Mouse (Mus musculus): ENCODE results near the gene Gm49384. TPM values are rescaled to one million over a fixed set of nuclear protein-coding genes. Genes with fewer than 3 reads are reported as not detected.

The Gm49384 gene
- total RNA-seq, 2 experiments from 2014 or later, result 2.0 to 3.2 TPM

DNA sequence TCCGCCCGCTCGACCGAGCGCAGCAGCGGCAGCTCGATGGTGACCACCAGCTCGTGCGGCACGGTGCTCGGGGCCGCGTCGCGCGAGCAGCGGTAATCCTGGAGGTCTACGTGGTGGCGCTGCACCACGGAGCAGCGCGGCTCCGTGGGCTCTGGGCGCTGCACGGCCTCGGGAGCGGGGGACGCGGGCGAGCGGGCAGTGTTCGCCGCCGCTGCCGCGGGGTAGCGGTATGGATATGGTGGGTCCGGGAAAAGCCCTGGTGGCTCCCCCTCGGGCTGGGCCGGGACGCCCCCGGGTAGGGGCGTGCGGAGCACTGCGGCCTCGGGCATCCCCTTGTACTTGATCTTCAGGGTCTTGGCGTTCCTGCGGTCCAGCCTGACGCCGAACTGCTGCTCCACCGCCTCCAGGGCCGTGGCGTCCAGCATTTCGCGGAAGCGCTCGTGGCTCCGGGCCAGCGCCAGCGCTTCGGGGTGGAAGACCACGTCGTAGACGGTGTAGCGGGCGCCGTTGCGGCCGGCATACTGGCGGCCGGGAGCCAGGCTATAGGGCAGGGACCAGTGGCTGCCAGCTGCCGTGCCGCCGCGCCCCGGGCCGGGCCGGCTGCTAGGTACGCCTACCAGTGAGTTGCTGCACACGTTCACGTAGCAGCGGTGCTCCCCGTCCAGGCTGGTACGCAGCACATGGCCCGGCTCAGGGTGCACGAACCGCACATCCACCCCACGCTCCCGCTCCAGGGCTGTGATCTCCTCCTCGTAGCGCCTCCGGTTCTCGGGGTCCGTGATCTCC, 6.5 kb downstream of the Gm49384 start:
- intact Hi-C loops (cut with DNase I), result loop anchor here (5.0 to 10.0 kb wide), 2 partner anchors 100 to 377 kb away; partner anchors contain the start of gene Klhdc2
- H3K27ac ChIP-seq, result peak overlapping the region; percentile 98
- H3K4me3 ChIP-seq, result peak overlapping the region; percentile 99
- peak; percentile 76 for DNase-seq
- no peak; the same call in 1 of the 2 replicates for TF ChIP-seq CTCF (IDR thresholded peaks at IDR 0.05)

- intact Hi-C loops (cut with DNase I), result loop anchor here (5.0 to 10.0 kb wide), 2 partner anchors 101 to 378 kb away; partner anchors contain the start of gene Klhdc2
- Histone ChIP-seq H3K27ac (peak within 1 kb of the TSS; percentile 98), H3K4me3 (peak within 1 kb of the TSS; percentile 99)
- peak; percentile 80 for DNase-seq
- no peak for TF ChIP-seq CTCF (IDR thresholded peaks at IDR 0.05)
Measured at GRCm38 (mm10) chr12:69196444-69197377, 7.4 kb downstream of the Gm49384 start, which contains the start of gene Gm49383. TSS of gene Gm49383 (minus strand) at chr12:69197104.

GRCm38 (mm10) chr12:69192637-69193036, 11.4 kb downstream of the Gm49384 start:
- Histone ChIP-seq H3K27ac (no peak overlapping the region), H3K4me3 (no peak overlapping the region)
- no peak for TF ChIP-seq CTCF (IDR thresholded peaks at IDR 0.05)
- no peak for DNase-seq
- intact Hi-C loops (cut with DNase I), result loop anchor here (10.0 kb wide), 1 partner anchor 382 kb away; no protein-coding TSS in a partner anchor

- DNase-seq, result no peak
- no peak overlapping the region for H3K27ac ChIP-seq
- no peak overlapping the region for H3K4me3 ChIP-seq
- intact Hi-C loops (cut with DNase I), result loop anchor here (10.0 kb wide), 1 partner anchor 383 kb away; no protein-coding TSS in a partner anchor
- no peak for TF ChIP-seq CTCF (IDR thresholded peaks at IDR 0.05)
Measured at GRCm38 (mm10) chr12:69191396-69191795, 12.7 kb downstream of the Gm49384 start.

DNA sequence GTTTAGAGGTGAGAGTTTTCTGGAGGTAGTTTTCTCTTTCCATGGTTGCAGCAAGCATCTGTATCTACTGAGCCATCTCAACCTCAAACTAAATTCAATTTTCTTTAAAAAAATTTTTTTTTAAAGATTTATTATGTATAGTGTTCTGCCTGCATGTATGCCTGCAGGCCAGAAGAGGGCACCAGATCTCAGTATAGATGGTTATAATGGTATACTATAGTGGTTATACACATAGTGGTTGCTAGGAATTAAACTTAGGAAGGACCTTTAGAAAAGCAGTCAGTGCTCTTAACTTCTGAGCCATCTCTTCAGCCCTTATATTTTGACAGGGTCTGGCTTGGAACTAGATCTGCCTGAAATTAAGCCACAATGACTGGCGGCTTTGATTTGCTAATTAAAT, 13.5 kb downstream of the Gm49384 start:
- no peak overlapping the region for H3K4me3 ChIP-seq
- no peak overlapping the region for H3K27ac ChIP-seq
- DNase-seq, result no peak
- peak; percentile 65 for TF ChIP-seq CTCF (IDR thresholded peaks at IDR 0.05)
- intact Hi-C loops (cut with DNase I), result loop anchor here (10.0 kb wide), 1 partner anchor 384 kb away; no protein-coding TSS in a partner anchor

GRCm38 (mm10) chr12:69190074-69190473, 14.0 kb downstream of the Gm49384 start:
- TF ChIP-seq CTCF (IDR thresholded peaks at IDR 0.05), result no peak
- no peak for DNase-seq
- no peak overlapping the region for H3K27ac ChIP-seq
- intact Hi-C loops (cut with DNase I), result loop anchor here (10.0 kb wide), 1 partner anchor 385 kb away; no protein-coding TSS in a partner anchor
- H3K4me3 ChIP-seq, result no peak overlapping the region

DNA sequence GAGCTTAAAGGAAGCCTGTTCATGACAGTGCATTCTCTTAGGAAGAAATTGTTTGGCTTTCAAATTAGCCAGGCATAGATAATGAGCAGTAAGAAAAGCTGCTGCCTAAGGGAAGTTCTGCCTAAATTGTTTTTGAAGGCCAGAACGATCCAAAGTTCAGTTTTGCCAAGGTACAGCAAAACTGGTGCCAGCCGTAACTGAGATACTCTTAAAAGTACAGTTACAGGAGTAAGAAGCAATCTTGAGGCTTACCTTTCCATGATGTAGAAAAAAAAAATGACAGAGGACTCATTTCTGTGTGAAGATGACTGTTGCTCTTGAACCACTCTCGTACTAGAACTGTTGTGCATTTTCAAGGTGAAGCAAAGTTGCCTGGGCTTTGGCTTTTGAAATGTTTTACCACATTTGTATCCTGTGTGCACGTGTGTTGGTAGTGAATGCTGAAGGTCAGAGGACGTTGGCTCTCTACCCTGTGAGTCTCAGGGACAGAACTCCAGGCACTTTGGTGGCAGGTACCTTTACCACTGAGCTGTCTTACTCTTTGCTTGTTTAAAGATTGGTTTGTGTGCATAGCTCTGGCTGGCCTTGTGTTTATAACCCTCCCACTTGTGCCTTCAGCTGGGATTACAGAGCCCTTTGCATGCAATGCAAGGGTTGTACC, 17.1 kb downstream of the Gm49384 start:
- no peak overlapping the region for H3K4me3 ChIP-seq
- no peak for TF ChIP-seq CTCF (IDR thresholded peaks at IDR 0.05)
- intact Hi-C loops (cut with DNase I), result no loop called here
- no peak for DNase-seq
- no peak overlapping the region for H3K27ac ChIP-seq

DNA sequence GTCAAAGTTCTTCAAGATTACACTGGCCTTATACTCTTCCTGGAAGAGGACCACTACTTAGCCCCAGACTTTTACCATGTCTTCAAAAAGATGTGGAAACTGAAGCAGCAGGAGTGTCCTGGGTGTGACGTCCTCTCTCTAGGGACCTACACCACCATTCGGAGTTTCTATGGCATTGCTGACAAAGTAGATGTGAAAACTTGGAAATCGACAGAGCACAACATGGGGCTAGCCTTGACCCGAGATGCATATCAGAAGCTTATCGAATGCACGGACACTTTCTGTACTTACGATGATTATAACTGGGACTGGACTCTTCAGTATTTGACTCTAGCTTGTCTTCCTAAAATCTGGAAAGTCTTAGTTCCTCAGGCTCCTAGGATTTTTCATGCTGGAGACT, 18.7 kb downstream of the Gm49384 start:
- no peak for TF ChIP-seq CTCF (IDR thresholded peaks at IDR 0.05)
- intact Hi-C loops (cut with DNase I), result no loop called here
- H3K27ac ChIP-seq, result peak overlapping the region; percentile 95; the same call in 1 of the 2 replicates
- DNase-seq, result no peak
- H3K4me3 ChIP-seq, result peak overlapping the region; percentile 99

GRCm38 (mm10) chr12:69184342-69185295, 19.4 kb downstream of the Gm49384 start:
- Histone ChIP-seq H3K4me3 (peak overlapping the region; percentile 99), H3K27ac (peak overlapping the region; percentile 95)
- peak; percentile 75 for DNase-seq
- TF ChIP-seq CTCF (IDR thresholded peaks at IDR 0.05), result no peak
- intact Hi-C loops (cut with DNase I), result no loop called here

GRCm38 (mm10) chr12:69183583-69184308, 20.3 kb downstream of the Gm49384 start, which contains the start of the genes Rpl36al and Mgat2:
TSS of gene Rpl36al (minus strand) at chr12:69184083.
TSS of gene Mgat2 (plus strand) at chr12:69184157.
- no peak for TF ChIP-seq CTCF (IDR thresholded peaks at IDR 0.05)
- Histone ChIP-seq H3K27ac (peak within 1 kb of the TSS; percentile 95), H3K4me3 (peak within 1 kb of the TSS; percentile 99)
- intact Hi-C loops (cut with DNase I), result no loop called here
- DNase-seq, result peak; percentile 99

All from gastrocnemius, adult 2 months (tissue).